In genomic region chr1:51096848-51097598, GRCm38 (mm10) we compare ENCODE assay signal across 11 mouse cellular contexts.
DNase-seq lines count a peak whose midpoint lies in the region; ATAC-seq lines count a peak whose summit lies in the region.
"Had no signal": no experiment of that assay in that cellular context is flagged by ENCODE, and none has a peak within 500 bp of the region (broad histone marks: within the 10 kb centered on the region; RNA-seq: fewer than 3 reads in every experiment).

No protein-coding gene starts in this region.

- peak overlapping the region; percentile 37; the same call in 1 of the 2 replicates for H3K27ac ChIP-seq in heart, embryonic 16.5 days (ENCODE audit: low read length)
- H3K27ac ChIP-seq in brown adipose tissue, adult 24 weeks (replicated peaks; ENCODE audit: low read depth, low read length) = peak overlapping the region; percentile 74
- H3K27ac ChIP-seq in midbrain, embryonic 12.5 days (replicated peaks) = no peak overlapping the region

- ATAC-seq in heart, embryonic 16.5 days (replicated peaks; ENCODE audit: extremely low read depth, insufficient read depth, low FRiP score) = no peak
- peak; percentile 62; the same call in 1 of the 2 replicates for ATAC-seq in midbrain, embryonic 12.5 days (ENCODE audit: low FRiP score, low read depth)
- no peak for ATAC-seq in erythroblast, adult 5-6 weeks (replicated peaks; ENCODE audit: low FRiP score, poor library complexity, severe bottlenecking)
- ATAC-seq: intestine, postnatal 0 days had no signal

- DNase-seq in heart, postnatal 10 days = no peak
- DNase-seq in Muller cell, postnatal 12 days (ENCODE audit: inconsistent ontology term) = peak; percentile 65
- DNase-seq in layer of hippocampus, adult 8-10 months (ENCODE audit: low spot score in 2 of 2) = no peak
- DNase-seq in adrenal gland, postnatal 36 days = no peak
- DNase-seq: cerebellum, adult 11 months; thymus, postnatal 4 days had no signal

- 80% methylated on average over 4 of the region's 4 CpGs for whole genome bisulfite sequencing in heart, embryonic 16.5 days
- 79% methylated on average over 4 of the region's 4 CpGs for WGBS in midbrain, embryonic 12.5 days

- H3K4me2 ChIP-seq in heart, embryonic 16.5 days (ENCODE audit: low read depth, low read length) = no peak overlapping the region
- H3K4me2 ChIP-seq in midbrain, embryonic 12.5 days (replicated peaks) = no peak overlapping the region

- H3K4me3 ChIP-seq in heart, embryonic 16.5 days (ENCODE audit: low read length) = no peak overlapping the region
- H3K4me3 ChIP-seq in brown adipose tissue, adult 24 weeks (ENCODE audit: insufficient read depth, low read depth, low read length) = no peak overlapping the region
- no peak overlapping the region for H3K4me3 ChIP-seq in midbrain, embryonic 12.5 days

- H3K27me3 ChIP-seq in heart, embryonic 16.5 days (ENCODE audit: control insufficient read depth, insufficient read depth, low read length) = no peaks in the 10 kb centered on the region
- no peaks in the 10 kb centered on the region for H3K27me3 ChIP-seq in midbrain, embryonic 12.5 days

- no peaks in the 10 kb centered on the region for H3K9me3 ChIP-seq in heart, embryonic 16.5 days (replicated peaks; ENCODE audit: control insufficient read depth, low read length)
- no peaks in the 10 kb centered on the region for H3K9me3 ChIP-seq in midbrain, embryonic 12.5 days

- H3K36me3 ChIP-seq in heart, embryonic 16.5 days (ENCODE audit: control insufficient read depth, insufficient read depth) = no peaks in the 10 kb centered on the region
- H3K36me3 ChIP-seq in midbrain, embryonic 12.5 days = no peaks in the 10 kb centered on the region

- no peak overlapping the region for H3K9ac ChIP-seq in heart, embryonic 16.5 days (ENCODE audit: low read length)
- no peak overlapping the region for H3K9ac ChIP-seq in midbrain, embryonic 12.5 days (replicated peaks)

- H3K4me1 ChIP-seq in heart, embryonic 16.5 days (ENCODE audit: control insufficient read depth, insufficient read depth, low read length) = 0 out of 2 replicates have a peak, but pooled peaks cover 3% of the 10 kb centered on the region
- peaks cover 6% of the 10 kb centered on the region; the same call in 1 of the 2 replicates for H3K4me1 ChIP-seq in brown adipose tissue, adult 24 weeks (ENCODE audit: control insufficient read depth, insufficient read depth, insufficient read length, low read length)
- peaks cover 7% of the 10 kb centered on the region; the same call in 1 of the 2 replicates for H3K4me1 ChIP-seq in midbrain, embryonic 12.5 days

- intact Hi-C loops in heart, postnatal 10 days (cut with DNase I) = no loop called here
